Mouse (Mus musculus) c-Kit-positive CD71-positive TER-119-positive erythroid progenitor cells, embryonic 14.5 days (primary cell): ENCODE results near the gene Abhd10.
A peak's percentile ranks its signal among the peaks of the same experiment; 100 is the strongest.

Source experiments
- DNase-seq: peaks from one replicate; pipeline ENCODE4 v3.0.0-alpha.2; 2013; ENCODE audit warnings: low spot score

The Abhd10 gene

GRCm38 (mm10) chr16:45742615-45743476 lies at the start of gene Abhd10:
TSS of gene Abhd10 (minus strand) at chr16:45742955.
- peak; percentile 83 for DNase-seq

GRCm38 (mm10) chr16:45791286-45791685 lies 48.5 kb upstream of the Abhd10 start:
- DNase-seq, result no peak

GRCm38 (mm10) chr16:45789311-45789710 lies 46.6 kb upstream of the Abhd10 start:
- DNase-seq, result no peak

GRCm38 (mm10) chr16:45787650-45788049 lies 44.9 kb upstream of the Abhd10 start:
- no peak for DNase-seq

GRCm38 (mm10) chr16:45786639-45787038 lies 43.9 kb upstream of the Abhd10 start:
- peak; percentile 0 for DNase-seq

GRCm38 (mm10) chr16:45780001-45780400 lies 37.2 kb upstream of the Abhd10 start:
- no peak for DNase-seq

GRCm38 (mm10) chr16:45774813-45775212 lies 32.1 kb upstream of the Abhd10 start:
- DNase-seq, result no peak

- no peak for DNase-seq
Measured at GRCm38 (mm10) chr16:45770914-45771313, 28.2 kb upstream of the Abhd10 start.

- DNase-seq, result no peak
Measured at GRCm38 (mm10) chr16:45767853-45768640, 25.3 kb upstream of the Abhd10 start.

GRCm38 (mm10) chr16:45767434-45767833 lies 24.7 kb upstream of the Abhd10 start:
- no peak for DNase-seq

- no peak for DNase-seq
Measured at GRCm38 (mm10) chr16:45765801-45766494, 23.2 kb upstream of the Abhd10 start.

GRCm38 (mm10) chr16:45765102-45765501 lies 22.3 kb upstream of the Abhd10 start:
- DNase-seq, result no peak

GRCm38 (mm10) chr16:45762859-45763505 lies 20.2 kb upstream of the Abhd10 start:
- no peak for DNase-seq

GRCm38 (mm10) chr16:45761425-45761824 lies 18.7 kb upstream of the Abhd10 start:
- DNase-seq, result no peak

- DNase-seq, result no peak
Measured at GRCm38 (mm10) chr16:45758726-45759269, 16.0 kb upstream of the Abhd10 start.

GRCm38 (mm10) chr16:45757421-45758078 lies 14.8 kb upstream of the Abhd10 start:
- no peak for DNase-seq

- peak; percentile 40 for DNase-seq
Measured at GRCm38 (mm10) chr16:45756855-45757254, 14.1 kb upstream of the Abhd10 start.

- DNase-seq, result no peak
Measured at GRCm38 (mm10) chr16:45743591-45744144, 913 bp upstream of the Abhd10 start.

- DNase-seq, result no peak
Measured at GRCm38 (mm10) chr16:45737880-45738279, 4.9 kb downstream of the Abhd10 start.

GRCm38 (mm10) chr16:45736724-45737123 lies 6.0 kb downstream of the Abhd10 start:
- no peak for DNase-seq

GRCm38 (mm10) chr16:45729163-45729562 lies 13.6 kb downstream of the Abhd10 start:
- no peak for DNase-seq
